Mouse (Mus musculus) hindbrain, embryonic 16.5 days (tissue): ENCODE data around the gene Gm17349. TPM values are rescaled to one million over a fixed set of nuclear protein-coding genes. Genes with fewer than 3 reads are reported as not detected.

ENCODE experiments used
- ATAC-seq: fragments of 200-750 bp; cut with Nextera tagmentation; 2 replicates; pipeline ENCODE4 v1.8.0; 2017; ENCODE audit warnings: moderate TSS enrichment, moderate library complexity
- H3K27ac ChIP-seq: fragments of 300-500 bp; sonication (generic); 2 replicates; pipeline ENCODE4 v1.5.1; 2014; ENCODE audit warnings: low read depth, mild to moderate bottlenecking, control low read depth, low read length, moderate library complexity
- H3K27me3 ChIP-seq: fragments of 300-500 bp; sonication (generic); replicated peaks from 2 replicates; pipeline ENCODE4 v1.6.1; 2014; ENCODE audit warnings: low read length; ENCODE audit not compliant: control insufficient read depth, insufficient read depth
- H3K36me3 ChIP-seq: fragments of 300-500 bp; sonication (generic); 2 replicates; pipeline ENCODE4 v1.6.1; 2014; ENCODE audit warnings: mild to moderate bottlenecking, low read length, moderate library complexity, mixed read lengths; ENCODE audit not compliant: control insufficient read depth, insufficient read depth
- H3K4me1 ChIP-seq: fragments of 300-500 bp; sonication (generic); 2 replicates; pipeline ENCODE4 v1.6.1; 2014; ENCODE audit warnings: low read depth, low read length; ENCODE audit not compliant: control insufficient read depth, insufficient read depth
- H3K4me2 ChIP-seq: fragments of 300-500 bp; sonication (generic); 2 replicates; pipeline ENCODE4 v1.6.1; 2014; ENCODE audit warnings: mild to moderate bottlenecking, low read length, control low read depth, moderate library complexity
- H3K4me3 ChIP-seq: fragments of 300-500 bp; sonication (generic); 2 replicates; pipeline ENCODE4 v1.5.1; 2014; ENCODE audit warnings: mild to moderate bottlenecking, low read length, control low read depth, moderate library complexity
- H3K9ac ChIP-seq: fragments of 300-500 bp; sonication (generic); 2 replicates; pipeline ENCODE4 v1.6.1; 2014; ENCODE audit warnings: low read depth, mild to moderate bottlenecking, control low read depth, low read length, moderate library complexity
- H3K9me3 ChIP-seq: fragments of 300-500 bp; sonication (generic); 2 replicates; pipeline ENCODE4 v1.6.1; 2014; ENCODE audit warnings: mild to moderate bottlenecking, low read length, moderate library complexity; ENCODE audit not compliant: control insufficient read depth
- WGBS: fragments of 180-500 bp; shearing (Covaris S2); extraction: QIAGEN DNeasy Blood & Tissue Kit; methylation state at CpG from one replicate; pipeline ENCODE4 v1.1.7; 2014; 5-methylcytosine and 5-hydroxymethylcytosine counted together
- polyA plus RNA-seq: library from polyadenylated mRNA; unstranded; fragments of >200 nt; fragmentation: Nextera tagmentation; extraction: Ambion mirVana; gene quantifications from 2 replicates; pipeline ENCODE4 v1.2.1, GENCODE M21; 2015

Gene Gm17349
- polyA plus RNA-seq, 1 experiment from 2014 or later, result not detected

DNA sequence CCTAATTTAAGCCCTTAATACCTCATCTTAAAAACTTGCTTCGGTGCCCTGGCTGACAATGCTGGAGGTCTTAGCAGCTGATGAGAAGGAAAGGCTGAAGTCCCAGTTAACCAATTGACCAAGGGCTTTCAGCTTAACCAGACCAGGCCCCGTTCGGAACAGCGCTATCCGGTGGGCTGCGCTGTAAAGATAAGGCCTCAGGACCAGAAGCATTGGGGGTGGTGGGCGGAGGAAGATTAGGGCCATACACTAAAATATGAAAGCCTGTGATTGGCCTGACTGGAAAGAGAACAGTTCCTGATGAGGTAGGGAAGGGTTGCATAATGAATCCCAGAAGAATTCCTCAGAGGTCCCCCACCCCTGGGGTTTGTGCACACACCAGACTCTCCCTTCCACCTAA, 42.9 kb downstream of the Gm17349 start:
- Histone ChIP-seq H3K36me3 (no peaks in the 10 kb centered on the region), H3K4me2 (no peak overlapping the region), H3K4me1 (peaks cover 25% of the 10 kb centered on the region), H3K27ac (no peak overlapping the region), H3K9ac (no peak overlapping the region), H3K9me3 (no peaks in the 10 kb centered on the region), H3K4me3 (no peak overlapping the region), H3K27me3 (no peaks in the 10 kb centered on the region)
- no peak for ATAC-seq
- 64% methylated on average over 7 of the region's 7 CpGs for WGBS

DNA sequence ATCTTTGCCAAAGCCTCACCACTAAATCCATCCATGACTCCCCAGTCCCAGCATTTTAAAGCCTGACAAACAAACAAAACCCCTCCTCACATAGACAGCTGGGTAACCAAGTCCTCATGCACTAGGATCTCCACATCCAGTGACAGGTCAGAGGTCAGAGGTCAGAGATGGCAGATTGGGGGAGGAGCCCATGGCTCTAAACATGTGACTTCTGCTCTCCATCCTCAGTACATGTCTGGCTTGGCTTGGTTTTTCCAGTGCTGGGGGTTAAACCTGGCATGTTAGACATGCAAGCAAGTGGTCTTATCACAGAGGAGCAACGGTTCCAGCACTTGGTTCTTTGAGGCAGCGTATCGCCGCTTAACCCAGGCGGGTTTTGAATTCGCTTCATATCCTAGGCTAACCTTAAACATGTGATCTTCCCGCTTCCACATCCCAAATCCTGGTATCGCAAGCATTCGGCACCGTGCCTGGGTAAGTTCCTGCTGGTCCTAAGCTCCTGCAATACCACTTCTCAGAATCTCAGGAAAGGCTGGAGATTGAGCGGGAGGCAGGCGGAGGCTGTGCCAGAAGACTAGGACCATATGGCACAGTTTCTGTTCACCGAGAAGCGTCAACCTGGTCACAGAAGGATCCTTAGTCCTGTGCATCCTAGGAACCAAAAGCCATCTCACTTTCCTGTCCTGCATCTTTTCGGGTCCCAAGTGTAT, 44.0 kb downstream of the Gm17349 start:
- Histone ChIP-seq H3K4me1 (peaks cover 23% of the 10 kb centered on the region), H3K4me3 (no peak overlapping the region), H3K9me3 (no peaks in the 10 kb centered on the region), H3K36me3 (no peaks in the 10 kb centered on the region), H3K27me3 (no peaks in the 10 kb centered on the region), H3K4me2 (no peak overlapping the region), H3K27ac (no peak overlapping the region), H3K9ac (no peak overlapping the region)
- 88% methylated on average over 15 of the region's 15 CpGs for WGBS
- ATAC-seq, result no peak

DNA sequence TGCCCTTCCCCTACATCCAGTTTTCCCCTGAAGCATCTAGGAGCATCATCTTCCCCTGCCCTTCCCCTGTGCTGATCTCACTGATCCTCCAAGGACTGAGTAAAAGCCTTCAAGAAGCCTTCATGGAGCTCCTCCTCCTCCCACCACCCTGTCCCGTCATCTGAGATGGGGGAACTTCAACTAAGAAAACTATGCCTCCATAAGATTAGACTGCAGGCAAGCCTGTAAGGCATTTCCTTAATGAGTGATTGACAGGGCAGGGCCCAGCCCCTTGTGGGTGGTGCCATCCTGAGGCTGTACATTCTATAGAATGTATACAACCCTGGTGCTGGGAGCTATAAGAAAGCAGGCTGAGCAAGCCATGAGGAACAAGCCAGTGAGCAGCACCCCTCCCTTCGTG, 46.9 kb downstream of the Gm17349 start:
- Histone ChIP-seq H3K4me1 (peaks cover 10% of the 10 kb centered on the region), H3K27me3 (no peaks in the 10 kb centered on the region), H3K27ac (no peak overlapping the region), H3K4me3 (no peak overlapping the region), H3K9ac (no peak overlapping the region), H3K9me3 (no peaks in the 10 kb centered on the region), H3K4me2 (no peak overlapping the region), H3K36me3 (no peaks in the 10 kb centered on the region)
- 63% methylated on average over 2 of the region's 2 CpGs for WGBS
- ATAC-seq, result no peak

DNA sequence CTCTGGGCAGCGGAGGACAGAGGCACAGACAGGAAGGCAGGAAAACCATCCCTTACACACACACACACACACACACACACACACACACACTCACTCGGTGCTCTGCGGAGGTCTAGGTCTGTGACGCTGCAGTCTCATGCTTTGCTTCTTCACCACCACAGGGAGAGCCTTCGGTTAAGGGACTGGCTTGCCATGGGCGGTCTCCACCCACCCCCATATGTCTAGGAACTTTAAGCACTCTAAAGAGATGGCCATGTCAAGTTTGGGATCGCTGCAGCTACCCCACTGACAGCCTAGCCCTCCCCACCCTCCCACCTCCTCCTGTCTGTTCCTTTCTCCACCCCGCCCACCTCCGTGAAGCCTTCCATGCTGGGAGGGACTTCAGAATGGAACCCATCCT, 49.3 kb downstream of the Gm17349 start:
- Histone ChIP-seq H3K4me1 (peaks cover 12% of the 10 kb centered on the region), H3K9ac (no peak overlapping the region), H3K27ac (no peak overlapping the region), H3K4me3 (no peak overlapping the region), H3K4me2 (no peak overlapping the region; the same call in 1 of the 2 replicates), H3K36me3 (no peaks in the 10 kb centered on the region), H3K27me3 (no peaks in the 10 kb centered on the region), H3K9me3 (no peaks in the 10 kb centered on the region)
- ATAC-seq, result no peak
- WGBS, result 39% methylated on average over 9 of the region's 9 CpGs

DNA sequence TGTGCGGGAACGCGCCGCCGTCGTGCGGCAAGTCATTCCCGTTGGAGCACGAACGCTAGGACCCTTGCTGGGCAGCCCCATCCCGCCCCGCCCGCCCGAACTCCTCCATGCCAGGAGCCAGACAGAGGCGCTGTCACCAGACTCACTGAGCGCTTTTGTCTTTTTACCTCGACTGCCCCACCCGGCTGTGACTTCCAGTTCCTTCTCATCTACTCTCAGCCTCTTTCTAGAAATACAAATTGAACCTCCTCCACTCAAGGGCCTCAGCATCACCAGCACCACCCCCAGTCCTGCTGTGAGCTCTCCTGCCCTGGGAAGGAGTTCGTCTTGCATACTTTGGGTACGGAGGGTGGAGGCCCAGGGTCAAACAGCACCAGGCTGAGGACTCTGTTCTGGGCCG, 51.4 kb downstream of the Gm17349 start:
- ATAC-seq, result no peak
- no peaks in the 10 kb centered on the region for H3K36me3 ChIP-seq
- WGBS, result 6% methylated on average over 20 of the region's 21 CpGs
- H3K9me3 ChIP-seq, result no peaks in the 10 kb centered on the region
- H3K27ac ChIP-seq, result no peak overlapping the region
- H3K4me1 ChIP-seq, result peaks cover 25% of the 10 kb centered on the region
- peak overlapping the region; percentile 24; the same call in 1 of the 2 replicates for H3K9ac ChIP-seq
- peak overlapping the region; percentile 54 for H3K4me2 ChIP-seq
- peak overlapping the region; percentile 24 for H3K4me3 ChIP-seq
- no peaks in the 10 kb centered on the region for H3K27me3 ChIP-seq

DNA sequence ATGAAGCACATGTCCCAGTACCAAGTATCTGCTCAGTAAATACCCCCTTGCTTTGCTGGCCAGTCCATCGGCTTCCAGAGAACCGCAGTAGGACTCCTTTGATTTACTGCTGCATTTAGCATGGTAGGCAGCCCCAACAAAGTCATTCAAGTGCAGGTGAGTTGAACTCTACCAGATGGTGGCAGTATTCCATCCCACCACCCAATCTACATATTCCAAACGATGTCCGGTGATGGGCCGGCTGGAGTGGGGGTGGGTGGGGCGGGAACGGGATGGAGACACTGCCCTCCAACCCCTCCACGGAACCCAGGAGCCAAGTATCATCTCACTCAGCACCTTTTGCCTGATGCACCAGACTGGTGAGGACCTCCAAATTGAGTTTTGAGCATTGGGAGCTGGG, 52.0 kb downstream of the Gm17349 start:
- 12% methylated on average over 8 of the region's 8 CpGs for WGBS
- Histone ChIP-seq H3K4me1 (peaks cover 28% of the 10 kb centered on the region), H3K4me2 (peak overlapping the region; percentile 54), H3K27me3 (no peaks in the 10 kb centered on the region), H3K36me3 (no peaks in the 10 kb centered on the region), H3K9me3 (no peaks in the 10 kb centered on the region), H3K4me3 (peak overlapping the region; percentile 24; the same call in 1 of the 2 replicates), H3K27ac (no peak overlapping the region), H3K9ac (peak overlapping the region; percentile 24; the same call in 1 of the 2 replicates)
- ATAC-seq, result no peak

Other genes starting within 250 kb of the Gm17349 start
- 11.6 and 17.7 TPM in 2 replicates for gene Nckap5l, start 247.7 kb downstream of the Gm17349 start, polyA plus RNA-seq
- gene Bcdin3d, start 230.8 kb downstream of the Gm17349 start, polyA plus RNA-seq, result 16.8 and 17.7 TPM in 2 replicates
- gene Faim2, start 177.3 kb downstream of the Gm17349 start, polyA plus RNA-seq, result 58.2 and 66.8 TPM in 2 replicates
- gene Aqp2, start 126.4 kb downstream of the Gm17349 start, polyA plus RNA-seq, result 0.11 TPM in 1 of 2 replicates, not detected in the other
- gene Aqp5, start 114.7 kb downstream of the Gm17349 start, polyA plus RNA-seq, result 0.70 and 0.95 TPM in 2 replicates
- 0.68 and 0.70 TPM in 2 replicates for gene Aqp6, start 104.1 kb downstream of the Gm17349 start, polyA plus RNA-seq
- gene Racgap1, start 53.8 kb downstream of the Gm17349 start, polyA plus RNA-seq, result 56.7 and 64.6 TPM in 2 replicates
- 45.1 and 59.4 TPM in 2 replicates for gene Asic1, start 35.1 kb downstream of the Gm17349 start, polyA plus RNA-seq
- gene Smarcd1, start 3.4 kb downstream of the Gm17349 start, polyA plus RNA-seq, result 71.7 and 86.2 TPM in 2 replicates
- gene Gpd1, start 12.0 kb upstream of the Gm17349 start, polyA plus RNA-seq, result 3.1 and 4.6 TPM in 2 replicates
- 175 and 191 TPM in 2 replicates for gene Cox14, start 20.1 kb upstream of the Gm17349 start, polyA plus RNA-seq
- gene Cers5, start 67.4 kb upstream of the Gm17349 start, polyA plus RNA-seq, result 91.9 and 95.2 TPM in 2 replicates
- 12.9 and 15.3 TPM in 2 replicates for gene Lima1, start 170.0 kb upstream of the Gm17349 start, polyA plus RNA-seq